Mouse (Mus musculus) mesoderm, embryonic 11.5 days (tissue): ENCODE measurements around the gene Ddah1.
A peak's percentile ranks its signal among the peaks of the same experiment; 100 is the strongest.
"Not testable (repeated sequence)": the region's sequence is repeated elsewhere in the genome, so short reads cannot be mapped to it uniquely, and the experiment has no call there.

Experiments used
- DNase-seq: peaks from one replicate; pipeline ENCODE4 v3.0.0-alpha.2; 2012; ENCODE audit warnings: low read depth, low spot score

The Ddah1 gene

DNA sequence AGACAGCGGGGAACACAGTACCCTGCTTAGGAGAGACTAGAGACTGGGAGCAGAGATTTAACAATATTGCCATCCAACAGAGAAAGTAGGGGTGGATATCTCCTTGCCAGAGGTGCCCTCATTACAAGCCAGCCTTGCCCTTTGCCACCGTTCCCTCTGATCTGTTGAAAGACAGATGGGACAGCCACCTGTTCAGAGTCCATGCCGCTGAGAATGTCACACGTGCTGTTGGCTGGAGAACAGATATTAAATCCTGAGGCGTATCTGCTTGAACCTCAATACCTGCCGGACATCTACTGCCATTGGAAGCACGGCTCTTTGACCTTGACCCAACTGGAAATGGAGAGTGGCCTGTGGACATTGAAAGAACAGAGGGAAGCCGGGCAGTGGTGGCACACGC lies 148.1 kb downstream of the Ddah1 start:
- DNase-seq = no peak

DNA sequence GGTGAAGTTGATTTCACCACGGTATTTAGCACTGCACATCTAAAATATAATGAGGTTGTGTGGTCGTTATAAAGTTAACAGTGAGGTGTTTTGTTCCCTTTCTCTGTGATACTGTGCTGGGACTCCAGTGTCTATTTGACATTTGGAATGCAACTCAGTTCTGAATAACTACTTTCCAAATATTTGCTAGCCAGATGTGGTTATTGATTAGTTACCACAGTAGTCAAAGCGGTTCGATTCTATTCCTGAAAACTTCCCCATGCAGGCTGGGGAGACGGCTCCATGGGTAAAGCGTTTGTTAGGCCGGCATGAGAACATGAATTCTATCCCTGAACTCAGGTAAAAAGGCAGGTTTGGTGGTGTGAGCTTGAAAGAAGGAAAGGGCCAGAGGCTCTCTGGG lies 154.0 kb downstream of the Ddah1 start:
- no peak for DNase-seq

DNA sequence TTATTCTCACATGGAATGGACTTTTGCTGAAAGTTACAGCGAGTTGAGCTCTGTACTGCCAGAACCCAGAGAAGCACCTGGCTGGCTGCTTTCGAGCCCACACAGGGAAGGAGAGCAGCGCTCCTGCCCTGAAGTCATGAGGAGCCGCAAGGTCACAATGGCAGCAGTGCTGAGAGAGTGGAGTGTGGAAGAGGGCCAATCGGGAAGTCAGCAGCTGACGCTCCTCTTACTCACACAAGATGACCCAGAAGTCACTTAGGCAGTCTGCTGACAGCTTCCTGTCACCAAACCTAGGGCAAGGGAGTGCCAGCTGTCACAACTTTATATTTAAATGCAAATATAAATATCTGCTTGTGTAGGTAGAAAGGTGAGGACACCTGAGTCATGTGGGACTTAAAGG lies 154.8 kb downstream of the Ddah1 start:
- DNase-seq = no peak

DNA sequence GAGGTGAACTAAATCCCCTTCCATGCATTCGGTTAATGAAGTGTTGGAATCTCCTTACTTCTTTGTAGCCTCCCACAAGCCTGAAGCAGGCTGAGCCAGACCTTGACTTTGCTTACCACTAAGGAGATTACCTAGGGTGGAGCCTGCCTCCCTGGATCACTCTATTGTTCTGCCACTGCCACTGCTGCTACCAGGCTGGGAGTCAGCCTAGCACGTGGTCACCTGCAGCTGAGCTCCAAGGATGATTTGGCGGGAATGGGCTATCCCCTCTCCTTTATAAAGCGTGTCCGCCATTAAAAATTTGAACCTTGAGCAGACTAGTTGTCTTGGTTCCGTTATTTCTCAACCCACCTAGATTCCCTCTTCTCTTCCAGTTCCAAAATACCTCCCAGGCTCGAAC lies 155.5 kb downstream of the Ddah1 start:
- not testable (repeated sequence) for DNase-seq

DNA sequence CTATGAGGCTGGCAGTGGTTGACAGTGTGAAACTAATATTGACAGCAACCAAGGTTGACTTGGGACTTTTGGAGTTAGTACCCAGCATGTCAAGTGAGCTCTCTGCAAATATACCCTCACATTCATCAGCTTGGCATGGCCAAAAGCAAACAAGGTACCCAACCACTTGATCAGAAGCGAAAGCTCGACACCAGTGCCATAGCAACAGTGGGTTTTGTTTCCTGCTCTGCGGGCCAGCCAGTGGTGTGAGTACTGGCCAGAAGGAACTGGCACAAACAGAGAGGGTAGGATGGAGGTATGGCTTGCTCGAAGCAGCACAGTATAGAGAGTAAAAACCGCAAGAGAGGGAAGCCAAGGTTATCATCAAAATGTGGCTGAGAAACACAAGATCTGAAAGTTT lies 157.9 kb downstream of the Ddah1 start:
- no peak for DNase-seq

DNA sequence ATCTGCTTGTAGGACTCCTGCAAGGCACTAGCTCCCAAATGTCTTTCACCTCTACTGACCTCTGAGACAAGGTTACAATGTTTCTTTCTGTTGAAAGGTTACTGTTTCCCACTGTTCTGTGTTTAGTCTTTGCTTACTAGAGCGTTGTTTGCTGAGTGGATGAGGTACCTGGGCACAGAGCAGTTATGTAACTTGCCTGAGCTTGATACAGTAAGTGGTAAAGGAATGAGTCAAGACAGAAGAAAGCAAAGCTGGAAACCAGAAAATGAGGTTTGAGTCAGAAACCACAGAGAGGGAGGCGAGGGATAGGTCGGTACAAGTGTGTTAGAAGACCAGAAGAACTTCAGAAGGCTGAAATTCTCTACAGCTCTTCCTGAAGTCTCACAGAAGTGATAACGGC lies 158.4 kb downstream of the Ddah1 start:
- DNase-seq = no peak

DNA sequence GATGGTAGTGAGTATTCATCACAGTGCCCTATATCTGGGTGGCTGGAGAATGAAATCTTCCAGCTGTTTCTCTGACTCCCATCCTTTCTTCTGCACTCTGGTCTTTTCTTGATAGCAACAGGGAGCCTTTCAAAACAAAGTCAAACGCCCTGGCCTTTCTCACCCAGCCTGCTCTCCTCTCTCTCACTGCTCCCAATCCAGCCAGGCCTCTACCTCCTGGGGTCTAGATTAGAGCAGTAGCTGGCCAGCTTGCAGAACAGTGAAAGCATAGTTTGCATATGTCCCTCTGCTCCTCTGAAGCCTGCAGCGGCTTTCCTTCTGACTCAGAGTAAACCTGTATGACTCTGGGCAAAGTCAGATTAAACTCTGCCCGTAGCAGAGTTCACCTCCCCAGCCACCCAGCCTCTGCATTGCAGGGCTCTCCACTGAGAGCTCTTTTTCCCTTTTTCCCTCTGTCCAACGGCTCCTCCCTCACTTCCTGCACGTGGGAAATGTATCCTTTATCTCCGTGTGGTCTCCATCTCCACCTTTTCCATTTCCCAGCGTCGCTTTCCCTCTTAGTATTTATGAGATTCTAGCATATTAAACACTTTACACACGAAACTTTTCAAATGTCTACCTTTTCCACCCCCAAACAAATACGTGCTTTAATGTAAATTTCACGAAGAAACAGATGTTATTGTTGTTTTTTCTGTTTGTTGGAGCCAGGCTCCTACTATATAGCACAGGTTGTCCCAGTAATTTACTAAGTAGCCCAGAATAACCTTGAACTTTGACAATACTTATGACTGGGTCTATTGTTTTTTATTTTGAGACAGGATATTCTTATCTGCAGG lies 163.8 kb downstream of the Ddah1 start, which contains the start of gene Bcl10:
TSS of gene Bcl10 (plus strand) at position 786 of the 836 bp plus-strand sequence.
- no peak for DNase-seq

DNA sequence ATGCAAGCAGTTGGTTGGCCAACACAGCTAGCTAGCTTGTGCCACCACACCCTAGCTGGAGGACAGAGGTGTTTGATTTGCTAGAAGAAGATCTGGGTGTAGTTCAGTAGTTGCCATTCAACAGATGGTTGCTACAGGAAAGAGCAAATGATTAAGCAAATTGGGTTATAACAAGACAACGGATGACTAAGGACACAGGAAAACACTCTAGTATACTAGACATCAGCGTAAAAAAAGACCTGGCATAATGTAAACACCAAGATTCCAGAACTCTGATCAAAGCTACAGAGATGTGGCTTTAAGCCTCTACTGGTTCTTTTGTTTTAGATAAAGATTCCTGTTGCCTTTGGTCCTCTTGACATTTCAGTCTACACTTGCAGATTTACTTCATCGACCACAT lies 164.5 kb downstream of the Ddah1 start:
- no peak for DNase-seq

DNA sequence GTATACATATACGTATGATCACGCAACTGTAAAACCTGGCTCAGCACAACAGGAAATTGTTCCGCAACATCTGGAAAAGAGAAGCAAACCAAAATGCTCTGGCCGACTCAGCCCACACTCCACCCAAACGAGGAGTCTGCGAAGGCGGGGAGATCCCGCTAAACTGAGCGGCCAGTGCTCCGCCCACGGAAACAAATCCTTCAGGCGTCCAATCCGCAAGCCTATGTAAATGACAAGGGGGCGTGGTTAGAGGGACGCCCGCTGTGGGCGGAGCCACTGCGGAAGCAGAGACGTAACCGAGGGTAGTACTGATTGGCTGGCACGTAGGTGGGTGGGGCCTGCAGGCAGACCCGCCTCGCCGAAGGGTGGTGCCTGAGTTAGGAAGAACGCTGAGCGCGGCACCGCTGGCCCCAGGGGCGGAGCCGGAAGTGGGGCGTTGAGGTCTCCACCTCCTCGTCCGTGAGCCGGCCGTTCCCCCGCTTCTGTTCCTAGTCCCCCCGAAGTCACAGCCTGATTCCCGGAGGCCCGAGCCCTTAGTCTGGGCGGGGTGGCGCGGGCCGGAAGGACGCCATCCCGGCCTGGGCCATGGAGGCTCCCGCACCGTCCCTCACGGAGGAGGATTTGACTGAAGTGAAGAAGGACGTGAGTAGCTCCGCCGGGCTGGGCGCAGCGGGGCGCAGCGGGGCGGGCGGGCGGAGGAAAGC lies 165.6 kb downstream of the Ddah1 start:
- peak; percentile 100 for DNase-seq

DNA sequence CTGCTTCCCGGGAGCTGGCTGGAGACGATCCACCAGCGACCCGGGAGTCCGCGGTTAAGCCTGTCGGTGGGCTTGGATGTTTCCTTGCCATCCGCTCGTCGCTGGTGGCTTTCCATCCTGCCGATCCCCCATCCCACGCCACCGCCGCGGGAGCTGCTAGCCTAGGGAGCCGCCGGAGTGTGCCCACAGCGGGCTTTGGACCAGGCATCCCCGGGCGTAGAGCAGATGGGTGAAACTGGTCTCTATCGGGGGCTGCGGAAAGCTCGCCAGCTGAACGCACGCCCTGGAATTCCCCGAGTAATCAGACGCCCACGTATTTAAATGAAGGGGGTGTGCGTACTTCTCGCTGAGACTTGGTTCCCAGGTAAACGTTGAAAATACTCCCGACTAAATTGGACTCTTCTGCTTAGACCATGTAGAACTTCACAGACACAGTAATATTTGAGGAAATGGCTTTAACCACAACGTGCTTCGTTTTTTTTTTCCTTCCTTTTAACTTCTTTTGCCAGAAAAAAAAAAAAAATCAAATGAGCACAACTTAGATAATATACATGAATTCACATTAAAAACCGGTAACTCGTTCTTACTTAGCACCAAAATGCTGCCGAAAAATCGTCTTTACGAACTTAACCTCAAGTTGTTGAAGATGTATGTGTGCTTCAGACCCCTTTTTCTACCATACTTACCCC lies 166.3 kb downstream of the Ddah1 start:
- peak; percentile 42 for DNase-seq

DNA sequence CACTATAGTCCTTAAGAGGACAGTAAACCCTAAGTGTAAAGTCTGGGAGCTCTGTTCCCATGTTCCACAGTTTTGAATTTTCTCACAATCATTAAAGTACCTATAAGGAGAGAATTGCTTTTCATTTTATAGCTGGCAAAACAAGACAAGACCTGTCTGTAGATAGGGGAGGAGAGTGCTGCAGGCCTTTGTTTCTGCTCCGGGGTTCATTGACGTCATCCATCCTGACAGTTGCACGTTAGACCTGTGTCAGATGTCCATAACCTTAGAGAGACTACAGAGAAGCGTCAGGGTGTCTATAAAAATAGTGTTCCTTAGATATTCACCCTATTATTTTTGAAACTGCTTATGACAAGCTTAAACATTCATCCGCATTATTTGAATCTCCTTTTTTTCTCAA lies 167.0 kb downstream of the Ddah1 start:
- DNase-seq = no peak

DNA sequence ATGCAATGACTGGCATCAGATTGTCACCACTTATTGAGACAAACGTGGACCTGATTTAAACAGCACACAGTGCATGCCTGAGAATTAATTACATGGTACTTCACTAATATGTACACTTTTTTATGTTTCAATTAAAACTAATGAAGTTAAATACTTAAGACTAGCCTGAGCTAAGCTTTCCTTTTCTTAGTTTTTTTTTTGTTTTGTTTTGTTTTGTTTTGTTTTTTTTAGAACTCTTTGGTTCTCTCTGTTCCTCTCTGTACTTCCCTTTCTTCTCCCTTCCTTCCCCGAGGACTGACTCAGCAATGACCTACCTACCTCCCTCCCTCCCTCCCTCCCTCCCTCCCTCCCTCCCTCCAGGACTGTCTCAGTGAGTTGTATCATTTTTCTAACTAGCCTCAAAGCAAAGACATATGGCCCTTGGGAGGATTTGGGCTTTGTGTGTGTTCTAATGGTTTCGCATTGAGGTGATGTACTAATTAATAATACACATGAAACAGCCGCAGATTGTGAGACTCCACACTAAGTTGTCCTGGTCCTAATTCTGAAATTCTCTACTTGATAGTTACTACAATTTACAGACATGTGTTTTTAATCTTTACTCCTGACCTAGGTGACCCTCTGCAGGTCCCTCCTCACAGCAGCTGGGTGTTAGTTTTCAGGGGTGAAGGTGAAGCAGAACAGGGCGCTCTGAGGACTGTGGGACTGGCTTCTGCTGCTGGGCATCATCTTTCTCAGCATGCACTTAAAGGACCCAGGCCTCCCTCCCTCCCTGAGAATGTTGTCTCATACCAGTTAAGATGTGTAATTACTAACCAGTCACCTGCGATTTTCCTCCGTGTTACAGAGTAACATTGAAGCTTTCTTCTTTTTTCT lies 171.3 kb downstream of the Ddah1 start:
- DNase-seq = peak; percentile 30

DNA sequence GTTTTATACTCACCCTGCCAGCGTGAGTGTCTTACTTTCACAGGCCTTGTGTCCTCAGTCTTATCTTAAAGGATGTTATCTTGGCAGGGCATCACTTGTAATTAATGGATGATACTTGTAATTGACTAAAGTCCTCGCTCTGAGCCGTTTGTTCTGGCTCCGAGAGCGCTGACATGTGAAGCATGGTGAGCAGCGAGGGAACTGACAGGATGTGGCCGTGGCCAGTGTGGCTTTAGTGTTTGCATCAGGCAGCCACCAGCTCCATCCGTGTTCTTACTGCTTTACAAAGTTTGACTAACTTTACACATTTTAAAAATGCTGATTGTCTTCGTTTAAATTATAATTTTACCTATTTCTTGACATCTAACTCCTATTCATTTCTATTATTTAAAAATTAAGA lies 175.4 kb downstream of the Ddah1 start:
- no peak for DNase-seq

DNA sequence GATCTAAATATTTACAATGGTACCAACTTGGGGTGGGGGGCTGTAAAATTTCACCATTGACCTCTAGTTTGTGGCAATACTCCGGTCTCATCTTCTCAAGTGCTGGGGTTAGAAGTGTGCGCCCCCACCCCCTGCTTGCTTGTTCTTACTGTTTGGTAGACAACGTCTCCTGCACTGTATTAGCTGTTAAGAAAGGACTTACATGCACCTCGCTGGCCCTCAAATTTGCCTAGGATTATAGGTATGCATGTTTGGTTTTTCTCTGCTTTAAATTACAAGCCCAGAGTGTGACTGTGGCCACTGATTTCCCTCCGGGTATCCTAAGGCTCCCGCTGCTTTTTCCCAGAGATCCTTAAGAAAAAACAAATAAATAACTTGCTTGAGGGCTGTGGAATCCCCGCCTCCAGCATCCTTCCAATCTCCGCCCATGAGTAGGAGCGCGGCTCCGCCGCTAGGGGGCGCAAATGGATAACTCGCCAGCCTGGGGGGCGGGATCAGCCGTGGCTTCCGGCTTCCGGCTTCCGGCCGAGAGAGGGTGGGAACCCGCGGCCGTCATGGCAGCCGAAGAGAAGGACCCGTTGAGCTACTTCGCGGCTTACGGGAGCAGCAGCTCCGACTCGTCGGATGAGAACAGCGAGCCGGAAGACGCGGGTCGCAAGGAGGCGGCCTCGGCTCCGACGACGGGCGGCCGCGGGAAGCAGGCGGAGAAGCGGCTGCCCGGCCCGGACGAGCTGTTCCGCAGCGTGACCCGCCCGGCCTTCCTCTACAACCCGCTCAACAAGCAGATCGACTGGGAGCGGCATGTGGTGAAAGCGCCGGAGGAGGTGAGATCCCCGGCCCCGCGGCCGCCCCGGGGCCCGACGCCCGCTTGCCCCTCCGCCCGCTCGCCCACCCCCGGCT lies 179.3 kb downstream of the Ddah1 start, which contains the start of gene 2410004B18Rik:
TSS of gene 2410004B18Rik (plus strand) at position 510 of the 900 bp plus-strand sequence.
- peak; percentile 95 for DNase-seq

DNA sequence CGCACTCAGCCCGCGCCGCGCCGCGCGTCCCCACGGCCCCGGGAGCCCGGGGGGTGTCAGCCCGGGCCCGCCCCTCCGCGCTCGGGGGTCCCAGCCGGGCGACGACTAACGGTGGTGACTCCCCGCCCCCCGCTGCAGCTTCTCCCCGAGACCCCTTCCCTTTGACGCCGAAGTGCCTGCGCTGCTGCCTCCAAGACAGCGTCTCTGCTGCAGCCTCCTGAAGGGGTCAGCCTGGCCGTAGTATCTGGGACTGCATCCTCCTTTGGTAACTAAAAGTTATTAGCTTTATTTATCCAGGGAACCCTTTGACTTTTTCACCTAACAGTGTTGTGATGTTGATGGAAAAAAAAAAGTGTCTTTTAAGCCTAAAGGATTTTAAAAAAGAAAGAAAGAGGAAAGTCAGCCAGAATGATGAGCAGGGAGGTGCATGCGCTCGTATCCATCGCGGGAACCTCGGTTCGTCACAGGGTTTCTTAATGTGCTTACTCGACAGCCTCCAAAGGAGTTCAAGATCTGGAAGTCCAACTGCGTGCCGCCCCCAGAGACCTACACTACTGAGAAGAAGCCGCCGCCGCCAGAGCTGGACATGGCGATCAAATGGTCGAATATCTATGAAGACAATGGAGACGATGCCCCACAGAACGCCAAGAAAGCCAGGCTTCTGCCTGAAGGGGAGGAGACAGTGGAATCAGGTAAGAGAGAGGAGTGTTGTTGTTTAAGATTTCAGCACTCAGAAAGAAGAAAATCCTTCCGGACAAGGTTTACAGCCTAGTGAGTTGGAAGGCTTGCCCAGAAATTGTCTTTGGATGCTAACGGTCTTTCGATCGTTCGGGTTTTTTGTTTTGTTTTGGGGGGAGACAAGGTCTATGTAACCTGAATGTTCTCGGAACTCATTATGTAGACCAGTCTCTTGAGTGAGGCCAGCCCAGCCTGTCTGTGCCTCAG lies 180.2 kb downstream of the Ddah1 start:
- peak; percentile 35 for DNase-seq

DNA sequence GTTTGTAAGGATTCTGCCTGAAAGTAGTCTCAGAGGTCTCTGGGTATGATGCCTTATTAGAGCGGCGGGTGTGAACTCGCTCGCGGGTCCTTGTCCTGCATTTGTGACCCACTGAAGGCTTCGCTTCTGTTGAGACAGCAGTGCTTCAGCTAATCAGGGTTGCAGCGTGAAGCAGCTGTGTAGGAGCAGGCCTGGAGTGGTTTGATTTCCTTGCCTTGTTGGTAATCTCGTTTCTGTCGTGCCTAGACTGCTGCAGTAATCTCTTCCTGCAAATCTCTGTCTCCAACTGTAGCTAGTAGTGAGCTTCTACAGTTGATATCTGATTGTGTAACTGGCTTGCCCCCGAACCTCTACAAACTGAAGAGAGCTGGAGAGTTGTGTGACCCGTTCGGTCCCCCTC lies 180.9 kb downstream of the Ddah1 start:
- no peak for DNase-seq

DNA sequence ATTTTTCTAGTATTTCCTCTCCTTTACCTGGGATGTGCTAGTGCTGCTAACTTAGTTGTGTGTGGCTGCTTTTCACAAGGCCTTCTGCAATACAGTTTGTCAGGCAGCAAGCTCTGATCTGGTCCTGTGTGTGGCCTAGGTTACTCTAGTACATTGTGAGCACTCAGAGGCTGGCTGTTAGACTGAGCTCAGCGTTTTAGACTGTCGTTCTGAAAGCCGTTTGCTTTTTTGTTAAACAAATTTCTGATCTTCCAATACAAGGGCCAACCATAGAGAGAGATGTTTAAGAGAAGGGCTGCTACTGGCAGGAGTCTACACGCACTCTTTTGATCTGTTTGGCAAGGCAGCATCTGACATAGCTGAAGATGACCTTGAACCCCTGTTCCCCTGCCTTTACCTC lies 181.5 kb downstream of the Ddah1 start:
- DNase-seq = no peak

DNA sequence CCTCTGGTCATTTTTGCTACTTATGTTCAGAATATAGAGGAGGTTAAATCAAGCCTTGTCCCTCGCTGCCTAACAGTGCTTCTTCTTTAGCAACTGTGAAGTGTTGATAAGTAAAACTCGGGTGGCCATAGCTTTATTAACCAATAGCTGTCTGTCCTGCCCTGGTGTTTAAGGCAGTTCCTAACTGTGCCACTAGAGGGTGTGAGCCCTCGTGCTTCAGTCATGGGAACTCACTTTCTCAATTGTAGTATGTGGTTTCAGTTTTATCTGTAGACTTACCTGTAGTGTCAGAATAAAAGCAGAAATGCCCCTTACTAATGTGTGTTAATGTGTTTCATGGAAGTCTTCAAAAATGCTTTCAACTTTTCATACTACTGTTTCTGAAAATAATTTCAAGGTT lies 183.5 kb downstream of the Ddah1 start:
- peak; percentile 81 for DNase-seq
